Mouse (Mus musculus): ENCODE measurements around the gene Ubr1. TPM values are rescaled to one million over a fixed set of nuclear protein-coding genes. Genes with fewer than 3 reads are reported as not detected.
"Not testable (repeated sequence)": the region's sequence is repeated elsewhere in the genome, so short reads cannot be mapped to it uniquely, and the experiment has no call there.

Ubr1 gene
- polyA plus RNA-seq, 1 experiment from 2014 or later: 33.0 TPM

DNA sequence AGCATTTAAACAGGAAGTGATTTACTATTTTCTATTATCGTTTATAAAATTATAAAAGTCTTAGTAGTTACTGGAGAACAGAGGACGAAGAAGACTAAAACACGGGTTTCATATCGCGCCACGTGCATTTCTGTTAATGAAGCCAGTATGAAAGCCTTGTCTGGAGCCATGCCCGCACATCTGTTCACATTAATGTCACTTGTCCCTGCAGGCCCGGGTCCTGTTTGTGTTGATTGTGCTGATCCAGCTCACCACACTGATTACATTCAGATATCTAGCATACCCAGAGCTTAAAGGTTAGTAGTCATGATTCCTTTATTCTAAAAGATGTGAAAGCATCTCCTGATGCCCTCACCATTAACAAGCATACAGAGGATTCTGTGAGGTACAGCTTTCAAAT lies 28.3 kb upstream of the Ubr1 start:
- ATAC-seq (ENCODE audit: low FRiP score): no peak

DNA sequence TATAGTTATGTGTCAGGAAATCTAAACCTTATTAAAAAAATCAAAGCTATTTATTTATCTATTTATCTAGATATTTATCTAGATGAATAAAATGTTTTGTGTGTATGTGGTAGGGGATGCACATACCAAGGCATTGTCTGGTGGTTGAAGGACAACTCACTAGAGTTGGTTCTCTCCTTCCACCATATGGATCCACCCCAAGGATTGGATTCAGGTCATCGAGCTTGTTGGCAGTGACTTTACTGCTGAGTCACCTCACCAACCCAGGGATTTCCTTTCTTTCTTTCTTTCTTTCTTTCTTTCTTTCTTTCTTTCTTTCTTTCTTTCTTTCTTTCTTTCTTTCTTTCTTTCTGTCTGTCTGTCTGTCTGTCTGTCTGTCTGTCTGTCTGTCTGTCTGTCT lies 26.1 kb upstream of the Ubr1 start:
- H3K27me3 ChIP-seq (replicated peaks); H3K4me2 ChIP-seq; H3K4me3 ChIP-seq (replicated peaks); H3K4me1 ChIP-seq; H3K27ac ChIP-seq (replicated peaks); ATAC-seq (ENCODE audit: low FRiP score); H3K9ac ChIP-seq (replicated peaks); H3K9me3 ChIP-seq (replicated peaks): not testable (repeated sequence)
- WGBS: 82% methylated on average over 1 of the region's 1 CpGs
- peaks cover 32% of the 10 kb centered on the region for H3K36me3 ChIP-seq

More for the DNA sequence above, 28.3 kb upstream of the Ubr1 start:
- H3K4me1 ChIP-seq: no peaks in the 10 kb centered on the region
- H3K4me3 ChIP-seq (replicated peaks): no peak overlapping the region
- H3K4me2 ChIP-seq: no peak overlapping the region
- 89% methylated on average over 8 of the region's 8 CpGs for WGBS
- no peaks in the 10 kb centered on the region for H3K27me3 ChIP-seq (replicated peaks)
- H3K9ac ChIP-seq (replicated peaks): no peak overlapping the region
- H3K27ac ChIP-seq (replicated peaks): no peak overlapping the region
- peaks cover 16% of the 10 kb centered on the region for H3K36me3 ChIP-seq
- no peaks in the 10 kb centered on the region for H3K9me3 ChIP-seq (replicated peaks)

DNA sequence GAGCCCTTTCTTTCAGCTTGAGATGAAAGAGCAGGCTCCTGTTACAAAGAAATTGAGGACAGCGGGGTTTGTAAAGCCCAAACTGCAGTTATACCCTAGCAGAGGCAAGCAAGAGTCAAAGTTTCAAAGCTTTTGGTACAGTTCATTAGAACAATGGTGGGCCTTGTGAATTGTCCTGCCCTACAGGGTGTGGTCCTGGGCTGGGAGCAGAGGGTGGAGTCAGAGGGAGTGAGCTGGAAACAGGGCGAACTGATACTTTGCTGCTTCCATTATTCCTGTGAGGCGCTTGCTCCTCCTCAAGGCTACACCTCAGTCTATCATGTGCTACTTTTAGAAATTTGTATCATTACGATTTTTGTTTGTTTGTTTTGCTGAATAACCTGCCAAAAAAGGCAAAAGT lies 20.7 kb upstream of the Ubr1 start:
- no peak for ATAC-seq (ENCODE audit: low FRiP score)
- Histone ChIP-seq H3K4me1 (no peaks in the 10 kb centered on the region), H3K9me3 (replicated peaks) (no peaks in the 10 kb centered on the region), H3K4me2 (no peak overlapping the region), H3K27ac (replicated peaks) (no peak overlapping the region), H3K9ac (replicated peaks) (no peak overlapping the region), H3K36me3 (peaks cover 37% of the 10 kb centered on the region), H3K4me3 (replicated peaks) (no peak overlapping the region), H3K27me3 (replicated peaks) (no peaks in the 10 kb centered on the region)
- 77% methylated on average over 4 of the region's 4 CpGs for WGBS

DNA sequence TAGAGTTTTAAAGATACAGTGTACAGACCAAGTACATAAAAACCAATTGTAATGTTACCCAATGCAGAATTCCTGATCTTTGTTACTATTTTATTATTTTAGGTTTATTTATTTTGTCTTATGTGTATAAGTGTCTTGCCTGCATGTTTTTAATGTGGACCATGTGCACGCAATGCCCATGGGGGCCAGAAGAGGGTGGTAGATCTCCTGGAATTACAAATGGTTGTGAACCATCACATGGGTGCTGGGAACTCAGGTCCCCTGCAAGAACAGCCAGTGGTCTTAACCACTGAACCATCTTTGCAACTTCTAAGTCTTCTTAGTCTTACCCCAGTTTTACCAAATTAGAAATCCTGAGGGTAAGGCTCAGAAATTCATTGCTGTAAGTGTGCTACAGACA lies 14.7 kb upstream of the Ubr1 start:
- 97% methylated on average over 1 of the region's 1 CpGs for WGBS
- no peak overlapping the region for H3K4me2 ChIP-seq
- no peak for ATAC-seq (ENCODE audit: low FRiP score)
- no peak overlapping the region for H3K9ac ChIP-seq (replicated peaks)
- H3K4me1 ChIP-seq: peaks cover 3% of the 10 kb centered on the region; the same call in 1 of the 2 replicates
- H3K4me3 ChIP-seq (replicated peaks): no peak overlapping the region
- peaks cover 36% of the 10 kb centered on the region for H3K36me3 ChIP-seq
- H3K27ac ChIP-seq (replicated peaks): no peak overlapping the region
- H3K9me3 ChIP-seq (replicated peaks): no peaks in the 10 kb centered on the region
- H3K27me3 ChIP-seq (replicated peaks): no peaks in the 10 kb centered on the region

DNA sequence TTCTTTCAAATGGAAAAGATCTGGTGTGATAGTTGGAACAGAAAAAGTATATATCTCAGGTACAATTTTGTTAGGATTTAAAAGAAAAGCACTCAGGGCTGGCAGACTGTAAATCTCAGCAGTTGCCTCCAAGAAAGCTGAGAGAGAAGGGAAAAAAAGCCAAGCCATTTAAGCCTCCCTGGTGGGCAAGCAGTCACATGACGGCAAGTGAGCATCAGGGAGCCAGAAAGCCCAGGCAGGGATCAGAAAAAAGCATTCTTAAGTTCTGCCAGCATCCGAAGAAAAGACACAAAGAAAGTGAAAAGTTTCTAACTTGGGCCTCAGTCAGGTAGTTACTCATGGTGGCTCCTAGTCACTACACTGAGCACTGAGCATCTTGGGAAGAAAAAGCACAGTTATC lies 13.1 kb upstream of the Ubr1 start:
- WGBS: 14% methylated on average over 2 of the region's 2 CpGs
- Histone ChIP-seq H3K27ac (replicated peaks) (no peak overlapping the region), H3K4me2 (no peak overlapping the region), H3K4me3 (replicated peaks) (no peak overlapping the region), H3K9ac (replicated peaks) (no peak overlapping the region), H3K4me1 (peaks cover 3% of the 10 kb centered on the region; the same call in 1 of the 2 replicates), H3K27me3 (replicated peaks) (no peaks in the 10 kb centered on the region), H3K36me3 (peaks cover 32% of the 10 kb centered on the region), H3K9me3 (replicated peaks) (no peaks in the 10 kb centered on the region)
- no peak for ATAC-seq (ENCODE audit: low FRiP score)

DNA sequence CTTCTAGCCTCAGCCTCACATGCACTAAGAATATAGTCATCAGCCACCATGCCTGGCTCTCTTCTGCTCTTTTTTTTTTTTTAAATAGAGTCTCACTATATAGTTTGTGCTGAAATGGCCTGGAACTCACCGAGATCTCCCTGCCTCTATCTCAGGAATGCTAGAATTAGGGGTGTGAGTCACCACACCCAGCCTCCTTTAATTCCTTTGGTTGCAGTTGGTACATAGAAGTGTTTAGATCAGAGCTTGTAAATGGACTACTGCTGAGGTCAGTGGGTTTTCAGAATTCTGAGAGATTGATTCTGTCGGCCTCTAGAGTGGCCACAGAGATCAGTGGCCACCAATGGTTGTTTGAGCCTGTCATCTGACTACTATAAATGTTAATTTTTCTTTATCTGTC lies 10.3 kb upstream of the Ubr1 start:
- Histone ChIP-seq H3K4me1 (peaks cover 16% of the 10 kb centered on the region), H3K4me2 (no peak overlapping the region), H3K9ac (replicated peaks) (no peak overlapping the region), H3K27ac (replicated peaks) (no peak overlapping the region), H3K27me3 (replicated peaks) (no peaks in the 10 kb centered on the region), H3K36me3 (peaks cover 16% of the 10 kb centered on the region), H3K4me3 (replicated peaks) (no peak overlapping the region), H3K9me3 (replicated peaks) (no peaks in the 10 kb centered on the region)
- WGBS: 79% methylated on average over 2 of the region's 2 CpGs
- no peak for ATAC-seq (ENCODE audit: low FRiP score)

DNA sequence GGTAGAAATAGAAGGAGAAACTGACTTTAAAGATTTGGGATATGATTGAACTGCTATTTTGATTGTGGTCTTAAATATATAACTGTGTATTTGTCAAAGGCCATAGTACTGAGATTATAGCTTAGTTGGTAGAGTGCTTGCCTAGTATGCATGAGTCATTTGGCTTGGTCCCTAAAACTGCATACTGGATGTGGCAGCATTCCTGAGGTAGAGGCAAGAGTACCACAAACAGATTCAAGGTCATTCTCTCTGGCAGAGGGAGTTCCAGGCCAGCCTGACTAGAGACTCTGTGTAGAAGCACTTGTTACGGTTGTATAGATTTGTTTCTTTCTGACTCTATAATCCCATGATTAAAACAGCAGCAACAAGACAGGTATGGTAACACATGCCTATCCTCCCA lies 9.3 kb upstream of the Ubr1 start:
- 94% methylated on average over 1 of the region's 1 CpGs for WGBS
- Histone ChIP-seq H3K27ac (replicated peaks) (no peak overlapping the region), H3K4me1 (peaks cover 16% of the 10 kb centered on the region), H3K4me3 (replicated peaks) (no peak overlapping the region), H3K9me3 (replicated peaks) (no peaks in the 10 kb centered on the region), H3K27me3 (replicated peaks) (no peaks in the 10 kb centered on the region), H3K9ac (replicated peaks) (no peak overlapping the region), H3K4me2 (no peak overlapping the region), H3K36me3 (peaks cover 11% of the 10 kb centered on the region; the same call in 1 of the 2 replicates)
- no peak for ATAC-seq (ENCODE audit: low FRiP score)

DNA sequence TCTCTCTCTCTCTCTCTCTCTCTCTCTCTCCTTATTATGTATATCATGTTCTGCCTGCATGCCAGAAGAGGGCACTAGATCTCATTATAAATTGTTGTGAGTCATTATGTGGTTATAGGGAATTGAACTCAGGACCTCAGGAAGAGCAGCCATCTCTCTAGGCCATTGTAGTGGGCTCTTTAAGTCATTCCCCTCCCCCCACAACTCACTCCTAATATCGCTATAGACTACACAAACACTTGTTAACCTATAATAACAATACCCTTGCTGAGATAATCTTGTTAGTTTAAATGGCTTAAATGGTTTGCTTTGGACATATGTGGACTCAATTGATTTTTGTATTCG lies 8.2 kb upstream of the Ubr1 start:
- no peaks in the 10 kb centered on the region for H3K27me3 ChIP-seq (replicated peaks)
- 62% methylated on average over 2 of the region's 2 CpGs for WGBS
- ATAC-seq (ENCODE audit: low FRiP score): no peak

DNA sequence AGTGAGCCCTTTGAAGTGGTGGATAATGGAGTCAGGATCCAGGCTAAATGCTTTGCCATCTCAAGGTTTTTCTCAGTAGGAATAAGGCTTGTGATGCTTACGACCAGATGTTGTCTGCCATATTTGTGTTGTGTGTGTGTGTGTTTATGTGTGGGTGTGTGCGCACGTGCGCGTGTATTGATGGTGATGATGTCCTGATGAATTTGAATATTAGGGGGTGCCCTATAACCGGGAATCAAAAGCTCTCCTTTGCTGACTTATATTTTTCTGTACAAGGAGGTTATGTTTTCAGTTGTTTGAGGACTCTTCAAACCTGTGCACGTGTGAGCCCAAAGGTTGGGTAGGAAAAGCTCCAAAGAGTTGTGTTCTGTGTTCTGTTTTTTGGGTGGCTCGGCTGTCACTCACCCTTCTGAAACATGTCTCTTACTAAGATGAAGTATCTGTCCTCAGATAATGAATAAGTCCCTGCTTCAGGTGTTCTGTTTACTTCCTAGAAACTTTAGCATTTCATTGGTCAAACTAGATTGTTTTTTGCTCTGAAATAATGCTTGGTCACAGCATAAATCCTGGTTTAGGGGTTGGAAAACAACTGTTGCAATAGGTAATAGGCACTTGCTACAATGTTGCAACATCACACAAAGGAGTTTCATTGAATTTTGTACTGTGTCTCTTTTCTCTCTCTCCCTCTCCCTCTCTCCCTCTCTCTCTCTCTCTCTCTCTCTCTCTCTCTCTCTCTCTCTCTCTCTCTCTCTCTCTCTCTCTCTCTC lies 7.6 kb upstream of the Ubr1 start:
- 78% methylated on average over 8 of the region's 8 CpGs for WGBS
- peak; percentile 29; the same call in 1 of the 2 replicates for ATAC-seq (ENCODE audit: low FRiP score)
- H3K9ac ChIP-seq (replicated peaks): peak overlapping the region; percentile 68; the same call in 1 of the 2 replicates
- H3K27ac ChIP-seq (replicated peaks): peak overlapping the region; percentile 81
- H3K4me2 ChIP-seq: peak overlapping the region; percentile 76
- H3K9me3 ChIP-seq (replicated peaks): no peaks in the 10 kb centered on the region
- H3K27me3 ChIP-seq (replicated peaks): no peaks in the 10 kb centered on the region
- peaks cover 17% of the 10 kb centered on the region for H3K4me1 ChIP-seq
- peak overlapping the region; percentile 58 for H3K4me3 ChIP-seq (replicated peaks)
- peaks cover 11% of the 10 kb centered on the region; the same call in 1 of the 2 replicates for H3K36me3 ChIP-seq

More for the DNA sequence above, 8.2 kb upstream of the Ubr1 start:
- no peak overlapping the region for H3K9ac ChIP-seq (replicated peaks)
- no peak overlapping the region for H3K27ac ChIP-seq (replicated peaks)
- no peaks in the 10 kb centered on the region for H3K9me3 ChIP-seq (replicated peaks)
- no peak overlapping the region for H3K4me2 ChIP-seq
- peaks cover 11% of the 10 kb centered on the region; the same call in 1 of the 2 replicates for H3K36me3 ChIP-seq
- H3K4me3 ChIP-seq (replicated peaks): no peak overlapping the region
- peaks cover 16% of the 10 kb centered on the region for H3K4me1 ChIP-seq

DNA sequence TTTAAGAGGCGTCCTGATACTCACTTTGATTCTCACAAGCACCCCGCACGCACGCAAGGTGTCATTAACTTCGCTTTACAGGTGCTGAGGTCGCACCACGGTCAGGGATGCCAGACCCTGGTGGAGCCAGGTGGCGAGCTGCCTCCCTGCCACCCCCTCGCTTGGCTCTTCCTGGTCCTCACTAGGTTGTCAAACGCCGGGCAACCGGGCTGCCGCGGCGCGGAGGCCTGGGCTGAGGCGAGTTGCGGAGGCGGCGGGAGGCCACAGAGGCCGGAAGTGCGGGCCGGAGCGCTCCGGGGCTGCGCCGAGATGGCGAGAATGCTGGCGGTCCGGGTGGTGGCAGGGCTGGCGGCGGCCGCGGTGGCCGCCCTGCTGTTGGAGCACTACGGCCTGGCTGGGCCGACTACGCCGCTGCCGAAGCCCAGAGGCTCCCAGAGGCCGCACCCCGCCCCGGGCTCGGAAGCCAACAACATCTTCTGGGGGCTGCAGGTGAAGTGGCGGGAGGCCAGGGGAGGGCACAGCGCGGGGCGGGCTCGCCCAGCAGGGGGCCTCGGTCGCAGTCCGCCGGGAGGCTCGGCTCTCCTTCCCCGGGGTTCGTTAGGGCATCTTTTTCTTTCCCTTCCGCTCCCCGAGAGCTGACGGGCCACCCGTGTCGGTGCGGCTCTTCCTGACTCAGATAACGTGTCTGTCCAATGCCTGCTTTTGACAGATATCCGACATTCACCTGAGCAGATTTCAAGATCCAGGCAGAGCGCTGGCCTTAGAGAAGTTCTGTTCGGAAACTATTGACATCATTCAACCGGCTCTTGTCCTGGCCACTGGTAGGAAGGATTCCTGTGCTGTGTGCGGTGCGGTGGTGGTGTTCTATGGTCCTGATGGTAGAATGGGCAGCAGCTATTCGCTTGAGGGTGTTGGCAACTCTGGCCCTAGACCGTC lies 6.7 kb upstream of the Ubr1 start, which contains the start of gene Tmem62:
Tmem62 (plus strand) TSS at position 28 of the 936 bp plus-strand sequence.
- ATAC-seq (ENCODE audit: low FRiP score): peak; percentile 84
- peak within 1 kb of the TSS; percentile 58 for H3K4me3 ChIP-seq (replicated peaks)
- H3K9me3 ChIP-seq (replicated peaks): no peaks in the 10 kb centered on the region
- H3K27me3 ChIP-seq (replicated peaks): no peaks in the 10 kb centered on the region
- H3K4me1 ChIP-seq: peaks cover 16% of the 10 kb centered on the region
- H3K36me3 ChIP-seq: peaks cover 11% of the 10 kb centered on the region; the same call in 1 of the 2 replicates
- H3K9ac ChIP-seq (replicated peaks): peak within 1 kb of the TSS; percentile 68
- H3K4me2 ChIP-seq: peak within 1 kb of the TSS; percentile 76
- H3K27ac ChIP-seq (replicated peaks): peak within 1 kb of the TSS; percentile 81
- 1% methylated on average over 65 of the region's 71 CpGs for WGBS

DNA sequence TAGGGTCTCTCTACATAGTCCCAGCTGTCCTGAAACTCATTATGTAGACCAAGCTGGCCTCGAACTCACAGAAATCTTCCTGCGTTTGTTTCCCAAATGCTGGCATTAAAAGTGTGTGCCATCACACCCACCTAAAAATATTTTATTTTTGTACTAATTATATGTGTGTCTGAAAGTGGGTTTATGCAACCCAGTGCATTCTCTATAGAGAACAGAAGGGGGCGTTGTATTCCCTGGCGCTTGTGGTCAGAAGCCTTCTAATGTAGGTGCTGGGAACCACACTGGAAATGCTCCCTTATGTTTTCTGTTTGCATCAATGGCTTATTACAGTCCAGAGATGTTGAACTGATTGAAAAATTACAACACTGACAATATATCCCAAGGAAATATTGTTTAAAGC lies 5.8 kb upstream of the Ubr1 start:
- peaks cover 16% of the 10 kb centered on the region for H3K4me1 ChIP-seq
- peak overlapping the region; percentile 76 for H3K4me2 ChIP-seq
- H3K4me3 ChIP-seq (replicated peaks): no peak overlapping the region
- no peak overlapping the region for H3K9ac ChIP-seq (replicated peaks)
- H3K27ac ChIP-seq (replicated peaks): no peak overlapping the region
- H3K27me3 ChIP-seq (replicated peaks): no peaks in the 10 kb centered on the region
- no peak for ATAC-seq (ENCODE audit: low FRiP score)
- peaks cover 6% of the 10 kb centered on the region; the same call in 1 of the 2 replicates for H3K36me3 ChIP-seq
- 53% methylated on average over 4 of the region's 4 CpGs for WGBS
- no peaks in the 10 kb centered on the region for H3K9me3 ChIP-seq (replicated peaks)

Data from neural tube, embryonic 15.5 days (tissue).